Mouse (Mus musculus) adipose tissue, adult 10 weeks (tissue): ENCODE measurements around the gene Ptgr1. TPM values are rescaled to one million over a fixed set of nuclear protein-coding genes. Genes with fewer than 3 reads are reported as not detected.

Source experiments
- polyA plus RNA-seq: library from polyadenylated mRNA; stranded (reverse); fragments of 350-450 nt; fragmentation: Illumina TruSeq; extraction: RNeasy Lipid Tissue Mini Kit (QIAGEN cat#74804); gene quantifications from one replicate; pipeline ENCODE4 v1.2.3, GENCODE M21; 2014; ENCODE audit warnings: low read depth, low replicate concordance

The Ptgr1 gene
- polyA plus RNA-seq = 4.6 TPM

GRCm38 (mm10) chr4:58986540-58987190 is at the start of gene Ptgr1:
Gene Ptgr1 (minus strand): TSS chr4:58987119.

GRCm38 (mm10) chr4:59034918-59035785 is 48.2 kb upstream of the Ptgr1 start, which contains the start of gene Gng10:
Gene Gng10 (plus strand): TSS chr4:59035088.

GRCm38 (mm10) chr4:59002948-59003805 is 16.3 kb upstream of the Ptgr1 start, which contains the start of gene Gm20503:
Gene Gm20503 (plus strand): TSS chr4:59003210.

GRCm38 (mm10) chr4:58994762-58995161 is 7.8 kb upstream of the Ptgr1 start, which contains the start of gene Dnajc25:
Gene Dnajc25 (plus strand): TSS chr4:58995062.

GRCm38 (mm10) chr4:58943420-58944205 is 43.3 kb downstream of the Ptgr1 start, which contains the start of gene Zkscan16:
Gene Zkscan16 (plus strand): TSS chr4:58943628.

Other genes with a start within 250 kb of the Ptgr1 start
- not detected for gene Olfr267, start 199.4 kb downstream of the Ptgr1 start, polyA plus RNA-seq
- gene Ecpas, start 74.4 kb downstream of the Ptgr1 start, polyA plus RNA-seq = 44.0 TPM
- gene Zkscan16, start 43.5 kb downstream of the Ptgr1 start, polyA plus RNA-seq = 1.3 TPM
- gene Dnajc25, start 7.9 kb upstream of the Ptgr1 start, polyA plus RNA-seq = 10.7 TPM
- not detected for gene Gm20503, start 16.1 kb upstream of the Ptgr1 start, polyA plus RNA-seq
- 25.2 TPM for gene Gng10, start 48.0 kb upstream of the Ptgr1 start, polyA plus RNA-seq
- gene AI481877, start 151.9 kb upstream of the Ptgr1 start, polyA plus RNA-seq = 0.07 TPM
- 11.2 TPM for gene Ugcg, start 202.1 kb upstream of the Ptgr1 start, polyA plus RNA-seq